Mouse (Mus musculus): Measurements from ENCODE around the gene E2f2.

Gene E2f2

DNA sequence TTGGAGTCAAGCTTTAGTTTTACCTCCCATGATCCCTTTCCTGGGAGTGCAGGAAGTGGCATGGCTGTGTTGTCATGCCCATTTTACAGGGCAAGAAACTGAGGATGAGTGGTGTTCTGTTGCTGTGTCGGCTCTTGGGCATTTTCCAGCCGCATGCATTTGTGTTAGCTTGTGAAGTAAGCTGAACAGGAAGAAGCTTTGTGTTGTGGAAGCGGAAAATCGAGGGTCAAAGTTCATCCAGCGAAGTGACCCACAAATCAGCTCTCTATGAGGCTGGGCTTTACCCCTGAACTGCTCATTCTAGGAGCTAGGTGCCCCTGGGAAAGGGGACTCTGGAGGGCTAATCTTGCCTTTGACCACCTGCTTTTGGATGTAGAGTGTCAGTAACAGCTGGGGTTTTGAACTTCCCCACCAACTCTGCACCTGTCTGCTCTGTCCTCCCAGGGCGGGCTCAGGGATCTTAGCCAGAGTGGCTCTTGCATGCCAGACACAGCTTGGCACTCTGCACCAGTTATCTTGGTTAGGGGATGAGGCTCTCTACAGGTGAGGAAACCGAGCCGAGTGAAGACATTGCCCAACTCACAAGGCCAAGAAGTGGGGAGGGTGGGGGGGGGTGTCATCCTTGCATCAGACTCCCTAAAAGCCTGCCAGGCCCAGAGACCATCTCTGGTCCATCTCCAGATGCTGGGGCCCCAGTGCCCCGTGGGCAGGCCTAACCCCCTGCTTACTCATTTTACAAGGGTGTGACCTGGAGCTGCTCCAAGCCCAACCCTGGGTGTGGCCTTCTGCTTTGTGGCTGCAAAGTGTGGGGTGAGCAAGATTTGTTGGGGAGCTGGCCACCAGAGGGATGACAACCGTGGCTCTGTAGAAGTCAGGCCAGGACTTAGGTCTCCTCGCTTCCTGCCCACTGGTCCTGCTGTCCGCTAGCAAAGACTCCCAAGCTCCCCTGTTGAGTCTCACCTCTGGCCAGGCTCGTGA, 2.3 kb downstream of the E2f2 start:
- DNase-seq (ENCODE audit: low spot score), result no peak

DNA sequence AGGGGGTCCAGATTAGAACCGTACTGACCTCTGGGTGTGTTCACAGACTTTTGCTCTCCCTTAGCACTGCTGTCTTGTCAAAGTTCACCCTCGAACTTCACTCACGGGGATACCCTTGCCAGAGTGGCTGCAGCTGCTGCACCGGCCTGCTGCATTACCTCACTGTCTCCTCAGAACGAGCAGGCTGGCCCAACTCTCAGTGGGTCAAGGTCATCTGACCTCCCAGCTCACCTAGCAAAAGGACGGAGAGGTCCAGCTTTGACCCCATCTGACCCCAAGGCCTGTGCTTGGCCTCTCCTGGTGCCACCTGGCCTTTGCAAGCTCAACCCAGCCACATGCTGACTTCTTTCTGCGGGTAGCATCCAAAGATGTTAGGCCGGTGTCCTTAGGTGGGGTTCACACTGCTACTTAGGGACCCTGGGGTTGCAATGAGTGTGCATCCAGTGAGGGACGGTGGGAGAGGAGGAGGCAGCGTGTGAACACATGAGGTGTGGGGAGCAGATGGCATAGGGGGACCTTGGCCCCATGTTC, 3.9 kb downstream of the E2f2 start:
- DNase-seq (ENCODE audit: low spot score), result no peak

DNA sequence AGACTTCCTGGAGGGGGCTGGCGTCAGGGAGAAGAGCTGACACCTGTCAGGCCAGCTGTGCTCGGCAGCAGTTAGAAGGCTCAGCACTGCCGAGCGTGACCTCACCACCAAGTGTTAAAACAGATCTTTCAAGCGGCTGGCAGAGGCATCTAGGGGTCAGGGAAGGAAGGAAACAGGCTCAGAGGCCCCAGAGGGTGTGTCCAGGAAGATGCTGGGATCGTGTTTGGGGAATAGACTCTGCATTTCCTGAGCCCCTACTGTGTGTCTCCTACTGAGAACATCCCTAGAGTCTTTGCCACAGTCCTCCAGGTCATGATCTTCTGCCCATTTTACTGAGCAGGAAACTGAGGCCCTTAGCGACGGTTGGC, 5.0 kb downstream of the E2f2 start:
- DNase-seq (ENCODE audit: low spot score), result no peak

DNA sequence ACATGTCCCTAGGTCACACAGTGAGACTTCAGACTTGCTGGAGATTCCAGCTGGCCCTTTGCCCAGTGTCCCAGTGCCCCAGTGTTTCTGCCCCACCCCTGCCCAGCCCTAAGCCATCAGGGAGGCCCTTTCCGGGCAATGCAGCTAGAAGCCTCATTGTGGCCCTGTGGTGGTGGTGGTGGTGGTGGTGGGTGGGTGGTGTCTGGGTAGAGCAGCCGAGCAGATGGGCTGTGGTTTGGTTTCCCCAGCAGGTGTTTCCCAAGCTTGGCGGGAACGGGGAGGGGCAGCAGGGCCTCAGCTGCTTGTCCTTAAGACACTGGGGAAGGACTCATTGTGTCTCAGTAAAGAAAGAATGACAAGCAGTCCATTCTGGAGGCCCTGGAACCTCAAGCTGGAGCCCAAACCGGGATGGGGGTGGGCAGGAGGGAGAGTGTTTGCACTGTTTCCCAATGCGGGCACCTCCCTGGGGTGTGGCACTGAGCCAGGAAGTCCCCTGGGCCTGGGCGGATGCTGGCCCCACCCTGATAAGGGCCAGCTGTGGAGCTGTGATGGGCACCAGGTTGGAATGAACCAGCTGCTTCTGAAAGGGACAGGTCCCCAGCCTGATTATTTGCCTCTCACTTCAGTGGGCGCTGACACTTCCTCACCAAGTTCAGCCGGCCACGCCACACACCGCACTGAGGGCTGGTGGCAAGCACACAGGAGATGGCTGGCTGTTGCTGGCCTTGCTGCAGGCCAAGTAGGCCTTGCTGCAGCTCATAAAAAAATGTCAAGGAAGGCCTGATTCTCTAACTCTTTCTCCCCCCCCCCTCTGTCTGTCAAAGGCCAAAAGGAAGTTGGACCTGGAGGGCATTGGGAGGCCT, 5.6 kb downstream of the E2f2 start:
- DNase-seq (ENCODE audit: low spot score), result no peak

DNA sequence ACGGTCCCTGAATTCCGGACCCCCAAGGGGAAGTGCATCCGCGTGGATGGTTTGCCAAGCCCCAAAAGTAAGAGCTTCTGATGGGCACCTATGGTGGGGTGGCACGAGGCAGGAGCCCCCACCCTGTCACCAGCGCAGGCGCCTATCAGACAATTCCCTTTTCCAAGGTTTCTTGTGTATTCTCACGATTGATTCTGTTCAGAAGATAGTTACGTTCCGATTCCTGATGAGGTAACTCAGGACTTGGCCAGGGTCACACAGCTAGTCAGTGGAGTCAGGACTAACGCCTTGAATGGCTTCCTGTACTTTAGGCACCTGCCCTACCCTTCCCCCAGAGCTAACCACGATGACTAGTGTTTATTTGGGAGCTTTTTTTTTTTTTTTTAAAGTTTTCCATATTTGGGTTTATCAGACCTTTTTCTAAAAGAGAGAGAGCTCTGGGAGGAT, 6.3 kb downstream of the E2f2 start:
- DNase-seq (ENCODE audit: low spot score), result no peak

DNA sequence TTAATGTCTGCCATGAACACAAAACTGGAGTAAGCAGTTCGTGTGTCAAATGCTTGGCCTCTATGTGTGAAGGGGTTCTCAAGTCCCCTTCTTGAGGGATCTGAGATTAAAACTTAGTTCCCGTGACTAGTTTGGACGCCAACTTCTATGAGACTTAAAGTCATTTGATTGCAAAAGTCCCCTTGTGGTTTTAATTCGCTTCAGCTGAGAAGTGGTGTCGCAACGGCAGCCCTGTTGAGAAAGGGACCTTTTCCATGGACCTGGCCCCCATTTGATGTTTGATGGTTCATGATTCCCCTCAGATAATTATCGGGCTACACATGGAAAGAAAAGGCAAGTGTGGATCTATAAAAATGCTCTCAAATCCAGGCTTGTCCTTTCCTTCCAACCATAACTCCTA, 7.3 kb downstream of the E2f2 start:
- DNase-seq (ENCODE audit: low spot score), result no peak

DNA sequence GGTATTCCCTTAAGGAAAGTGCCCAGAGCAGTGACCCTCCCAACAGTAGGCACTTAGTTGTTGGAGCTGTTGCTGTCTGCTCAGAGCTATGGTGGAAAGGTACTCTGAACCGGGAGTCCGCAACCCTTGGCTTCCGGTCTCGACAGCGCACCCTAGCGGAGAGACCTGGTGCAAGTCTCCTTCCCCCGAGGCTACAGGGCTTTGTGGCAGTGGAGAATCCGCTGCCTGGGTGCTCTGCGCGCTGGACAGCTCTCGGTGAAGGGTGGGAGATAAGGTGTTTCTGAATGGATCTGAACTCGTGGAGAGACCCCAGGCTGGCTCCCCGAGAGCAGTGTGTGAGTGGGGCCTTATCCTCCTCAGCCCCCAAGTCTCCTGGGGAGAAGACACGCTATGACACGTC, 7.8 kb downstream of the E2f2 start:
- peak; percentile 85 for DNase-seq (ENCODE audit: low spot score)

DNA sequence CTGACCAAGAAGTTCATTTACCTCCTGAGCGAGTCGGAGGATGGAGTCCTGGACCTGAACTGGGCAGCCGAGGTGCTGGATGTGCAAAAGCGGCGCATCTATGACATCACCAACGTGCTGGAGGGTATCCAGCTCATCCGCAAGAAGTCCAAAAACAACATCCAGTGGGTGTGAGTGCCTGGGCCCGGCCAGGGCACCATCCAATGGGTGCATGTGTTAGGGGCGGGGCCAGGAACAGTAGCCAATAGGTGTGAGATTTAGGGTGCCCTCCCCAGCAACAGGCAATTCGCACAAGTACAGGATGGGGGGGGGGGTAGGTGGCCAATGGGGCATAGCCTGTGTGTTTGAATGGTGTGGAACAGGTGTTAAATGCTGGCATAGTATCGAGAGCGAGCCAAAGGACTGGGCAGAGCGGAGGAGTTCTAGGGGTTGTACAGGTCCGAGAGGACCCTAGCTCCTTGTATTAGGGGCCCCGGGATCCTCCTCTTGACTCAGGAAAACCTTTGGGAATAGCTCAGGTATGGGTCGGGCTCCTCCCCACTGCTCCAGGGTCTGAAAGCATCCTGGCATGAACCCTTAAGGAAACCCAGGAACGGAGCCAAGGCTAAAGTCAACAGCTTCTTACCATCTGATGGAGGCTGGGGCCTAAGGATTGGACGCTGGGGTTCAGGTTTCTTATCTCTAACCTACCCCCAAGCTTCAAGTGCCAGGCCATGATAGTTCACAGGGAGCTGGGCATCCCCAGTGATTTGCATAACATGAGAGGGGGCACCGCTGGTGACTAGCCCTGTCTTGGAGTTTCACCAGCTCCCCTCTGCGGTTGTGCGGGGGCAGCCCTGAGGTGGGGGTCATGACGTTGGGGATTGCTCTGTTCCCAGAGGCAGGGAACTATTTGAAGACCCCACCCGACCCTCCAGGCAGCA, 8.5 kb downstream of the E2f2 start:
- DNase-seq (ENCODE audit: low spot score), result peak; percentile 60

DNA sequence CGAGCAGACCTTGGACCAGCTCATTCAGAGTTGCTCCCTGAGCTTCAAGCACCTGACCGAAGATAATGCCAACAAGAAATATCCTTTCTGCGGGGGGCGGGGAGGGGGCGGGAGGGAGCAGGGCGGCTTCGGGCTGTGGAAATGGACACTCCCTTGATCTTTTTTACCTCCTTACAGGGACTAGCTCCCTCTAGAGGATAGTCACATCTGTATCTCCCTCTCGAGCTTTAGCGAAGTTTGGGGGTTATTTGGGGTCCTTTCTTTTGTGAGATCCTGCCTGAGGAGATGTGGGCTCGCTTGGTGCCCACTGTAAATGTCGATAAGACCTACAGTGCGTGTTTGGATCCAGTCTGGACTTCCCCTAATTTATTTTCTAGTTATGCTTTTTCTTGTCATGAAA, 9.2 kb downstream of the E2f2 start:
- no peak for DNase-seq (ENCODE audit: low spot score)

DNA sequence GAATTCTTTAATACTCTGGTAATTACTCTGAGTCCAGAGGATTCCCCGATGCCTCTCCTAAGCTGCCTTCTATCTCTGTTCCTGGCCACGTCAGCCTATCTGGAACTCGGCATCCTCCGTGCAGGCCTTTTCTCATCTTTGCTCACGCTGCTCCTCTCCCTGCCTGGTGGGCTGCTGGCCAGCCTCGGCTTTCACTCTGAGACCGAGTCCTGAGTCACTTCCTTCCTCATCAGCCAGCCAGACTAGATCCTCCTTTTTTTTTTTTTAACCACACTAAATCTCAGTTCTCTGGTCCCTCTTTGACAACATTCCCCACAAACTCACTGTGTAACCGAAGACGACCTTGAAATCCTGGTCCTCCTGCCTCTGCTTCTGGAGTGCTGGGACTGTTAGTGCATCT, 13.2 kb downstream of the E2f2 start:
- DNase-seq (ENCODE audit: low spot score), result peak; percentile 50

DNA sequence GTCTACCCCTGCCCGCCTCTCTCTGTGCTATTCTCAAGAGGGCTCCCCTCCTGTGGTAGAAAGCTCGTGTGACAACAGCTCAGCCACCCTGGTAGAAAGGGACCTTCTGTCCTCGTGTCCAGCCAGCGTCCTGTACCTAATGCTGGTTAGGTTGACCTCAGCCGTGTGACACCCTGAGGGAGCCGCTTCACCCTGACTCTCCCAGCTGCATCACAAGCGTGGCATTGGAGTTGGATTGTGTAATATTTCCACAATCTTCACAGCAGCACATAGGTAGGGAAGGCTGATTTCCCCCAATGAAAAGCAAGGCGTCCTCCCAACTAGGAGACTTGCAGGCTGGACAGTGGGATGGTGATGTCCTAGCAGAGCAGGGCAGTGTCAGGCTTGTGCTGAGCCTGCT, 14.1 kb downstream of the E2f2 start:
- no peak for DNase-seq (ENCODE audit: low spot score)

DNA sequence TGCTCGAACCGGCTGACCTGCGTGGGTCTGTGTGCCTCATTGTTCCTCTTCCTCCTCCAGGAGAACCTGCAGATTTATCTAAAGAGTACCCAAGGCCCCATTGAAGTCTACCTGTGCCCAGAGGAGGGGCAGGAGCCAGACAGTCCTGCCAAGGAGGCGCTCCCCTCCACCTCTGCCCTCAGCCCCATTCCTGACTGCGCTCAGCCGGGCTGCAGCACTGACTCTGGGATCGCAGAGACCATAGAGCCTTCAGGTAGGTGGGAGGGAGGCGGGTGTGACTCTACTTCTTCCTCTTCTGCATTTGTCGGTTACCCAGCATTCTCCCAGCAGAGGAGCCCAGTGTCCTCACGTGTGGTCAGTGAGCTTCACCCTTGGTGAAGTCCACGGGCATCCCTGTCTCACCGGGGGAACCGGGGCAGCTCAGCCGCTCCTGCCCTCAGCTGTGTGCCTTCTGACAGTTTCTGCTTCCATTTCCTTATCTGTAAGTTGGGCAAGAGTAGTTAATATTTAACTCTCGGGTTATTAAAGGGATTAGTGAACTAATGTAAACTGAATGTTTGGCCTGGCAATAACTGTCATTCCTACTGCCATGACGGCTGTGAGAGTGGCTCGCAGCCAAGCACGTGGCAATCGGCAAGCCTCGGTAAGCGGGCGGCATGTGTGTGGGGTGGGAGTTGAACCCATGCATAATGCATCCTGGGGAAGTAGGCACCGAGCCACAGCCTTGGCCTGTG, 14.7 kb downstream of the E2f2 start:
- no peak for DNase-seq (ENCODE audit: low spot score)

DNA sequence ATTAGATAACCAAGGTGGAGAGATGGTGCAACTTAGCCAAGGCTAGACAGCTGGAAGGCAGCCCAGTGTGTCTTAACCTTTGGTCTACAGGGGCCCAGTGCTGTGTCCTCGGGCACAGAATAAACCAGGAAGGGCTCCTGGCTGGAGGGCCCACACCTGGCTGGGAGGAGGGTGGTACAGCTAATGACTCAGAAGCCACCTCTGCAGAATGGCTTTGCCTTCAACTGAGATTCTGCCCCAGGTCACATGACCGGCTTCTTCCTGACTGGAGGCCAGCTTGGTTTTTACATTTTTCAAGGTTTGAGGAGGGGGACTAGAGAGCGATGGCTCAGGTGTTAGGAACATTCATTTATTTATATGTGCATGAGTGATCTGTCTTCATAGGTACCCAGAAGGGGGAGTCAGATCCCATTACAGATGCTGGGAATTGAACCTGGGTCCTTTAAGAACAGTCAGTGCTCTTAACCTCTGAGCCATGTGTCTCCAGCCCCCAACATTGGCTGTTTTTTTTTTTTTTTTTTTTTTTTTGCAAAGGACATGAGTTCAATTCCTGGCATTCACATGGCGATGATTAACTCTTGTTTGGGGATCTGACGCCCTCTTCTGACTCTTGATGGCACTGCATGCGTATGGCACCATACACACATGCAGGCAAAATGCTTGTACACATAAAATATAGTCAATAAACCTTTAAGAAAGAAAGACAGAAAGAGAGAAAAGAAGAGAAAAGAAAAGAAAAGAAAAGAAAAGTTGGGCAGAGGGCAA, 17.0 kb downstream of the E2f2 start:
- no peak for DNase-seq (ENCODE audit: low spot score)

DNA sequence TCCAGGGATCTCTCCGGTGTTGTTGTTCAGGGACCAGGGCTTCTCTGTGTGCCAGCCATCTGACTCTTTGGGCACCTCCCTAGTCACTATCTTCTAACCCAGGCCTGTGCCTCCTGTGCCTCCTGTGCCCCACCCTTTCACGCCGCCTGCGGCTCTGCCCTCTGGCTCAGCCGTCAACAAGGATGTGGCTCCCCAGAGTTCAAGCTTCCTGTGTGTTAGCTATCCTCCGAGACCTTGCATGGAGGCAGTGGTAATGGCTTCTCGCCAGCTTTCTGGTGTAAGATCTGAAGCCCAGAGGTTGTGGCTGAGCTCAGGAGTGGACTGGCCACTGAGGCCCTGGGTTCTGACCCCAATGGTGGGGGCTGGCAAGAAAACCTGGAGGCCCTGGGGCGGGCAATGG, 17.7 kb downstream of the E2f2 start:
- no peak for DNase-seq (ENCODE audit: low spot score)

DNA sequence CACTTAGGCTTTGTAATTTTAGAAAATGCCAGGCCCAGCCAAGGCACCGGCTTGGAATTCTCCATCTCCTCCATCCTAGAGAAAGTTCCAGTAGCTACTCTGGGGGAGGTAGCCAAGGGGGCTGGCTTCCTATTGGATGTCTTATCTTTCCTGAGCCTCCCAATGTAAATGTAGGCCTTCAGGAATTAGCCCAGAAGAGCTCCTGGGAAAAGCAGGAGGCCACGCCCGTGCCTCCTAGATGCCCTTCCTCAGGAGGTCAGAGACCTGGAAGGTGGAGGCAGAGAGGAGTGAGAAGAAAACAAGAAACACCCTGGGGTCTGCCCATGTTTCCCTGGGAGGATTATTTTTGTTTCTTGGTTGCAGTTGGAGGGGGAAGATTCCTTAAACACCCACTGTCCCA, 21.4 kb downstream of the E2f2 start:
- DNase-seq (ENCODE audit: low spot score), result no peak

DNA sequence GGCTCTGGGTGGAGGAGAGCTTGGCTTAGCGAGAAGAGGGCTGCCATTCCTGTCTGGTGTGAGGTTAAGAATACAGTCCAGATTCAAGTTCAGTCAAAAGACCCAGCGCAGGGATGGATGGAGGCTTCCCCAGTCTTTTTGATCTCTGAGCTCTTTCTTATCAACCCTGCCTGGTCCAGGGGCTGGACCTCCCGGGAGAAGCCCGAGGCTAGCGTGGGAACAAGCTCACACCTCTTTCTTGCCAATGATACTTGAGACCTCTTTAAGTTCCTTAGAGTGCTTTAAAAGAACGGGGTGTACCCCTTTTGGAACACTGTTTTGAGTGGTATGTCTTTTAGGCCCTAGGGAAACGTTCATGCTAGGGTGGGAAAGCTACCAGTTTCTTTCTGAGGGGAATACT, 22.8 kb downstream of the E2f2 start:
- DNase-seq (ENCODE audit: low spot score), result no peak

DNA sequence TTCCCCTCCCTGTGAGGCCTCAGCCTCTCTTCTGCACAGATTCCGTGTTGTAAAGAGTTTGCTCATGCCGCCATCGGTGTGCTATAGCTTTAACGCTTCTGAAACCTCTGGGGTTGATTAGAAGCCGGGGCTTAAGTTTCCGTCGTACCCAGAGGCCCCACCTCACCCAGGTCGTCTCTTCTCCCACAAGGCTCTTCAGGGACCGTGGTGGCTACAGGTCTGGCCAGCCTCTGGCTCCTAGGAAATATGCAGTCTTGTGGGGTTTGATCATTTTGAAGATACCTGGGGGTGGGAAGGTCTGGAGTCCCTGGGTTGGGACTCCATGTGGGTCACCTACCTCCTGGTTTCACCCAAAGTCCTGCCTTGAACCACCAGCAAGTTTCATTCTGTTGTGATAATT, 23.4 kb downstream of the E2f2 start:
- no peak for DNase-seq (ENCODE audit: low spot score)

DNA sequence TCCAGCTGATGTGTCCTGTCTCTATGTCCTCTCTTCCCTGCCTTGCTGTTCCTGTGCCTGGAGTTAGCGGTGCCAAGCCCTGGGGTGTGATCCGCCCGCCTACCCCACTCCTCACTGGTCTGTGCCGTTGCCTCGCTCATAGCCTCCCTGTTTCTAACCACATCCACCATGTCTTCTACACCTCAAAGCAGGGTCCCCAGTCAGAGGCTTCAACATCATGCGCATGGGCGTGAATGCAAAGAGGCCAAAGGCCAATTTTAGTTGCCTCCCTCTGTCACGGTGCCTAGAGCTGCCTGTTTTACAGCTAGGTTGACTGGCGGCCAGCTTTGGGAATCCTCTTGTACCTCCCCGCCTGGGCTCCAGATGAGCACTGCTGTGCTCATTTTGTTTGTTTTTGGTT, 24.0 kb downstream of the E2f2 start:
- DNase-seq (ENCODE audit: low spot score), result no peak

DNA sequence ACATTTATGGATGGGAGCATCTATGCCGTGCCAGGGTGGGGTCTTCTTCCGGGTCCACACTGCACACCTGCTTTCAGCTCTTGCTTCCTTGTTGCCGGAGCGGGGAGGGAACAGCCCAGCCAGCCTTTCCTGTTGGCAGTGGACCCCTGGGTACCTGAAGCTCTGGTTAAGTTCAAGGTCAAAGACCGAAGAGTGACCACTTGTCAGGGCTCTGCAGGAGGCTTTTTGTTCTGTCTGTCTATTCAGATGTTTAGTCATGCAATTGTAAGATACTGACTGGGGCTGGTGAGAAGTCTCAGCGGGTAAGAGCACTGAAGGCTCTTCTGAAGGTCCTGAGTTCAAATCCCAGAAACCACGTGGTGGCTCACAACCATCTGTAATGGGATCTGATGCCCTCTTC, 26.7 kb downstream of the E2f2 start:
- no peak for DNase-seq (ENCODE audit: low spot score)

DNA sequence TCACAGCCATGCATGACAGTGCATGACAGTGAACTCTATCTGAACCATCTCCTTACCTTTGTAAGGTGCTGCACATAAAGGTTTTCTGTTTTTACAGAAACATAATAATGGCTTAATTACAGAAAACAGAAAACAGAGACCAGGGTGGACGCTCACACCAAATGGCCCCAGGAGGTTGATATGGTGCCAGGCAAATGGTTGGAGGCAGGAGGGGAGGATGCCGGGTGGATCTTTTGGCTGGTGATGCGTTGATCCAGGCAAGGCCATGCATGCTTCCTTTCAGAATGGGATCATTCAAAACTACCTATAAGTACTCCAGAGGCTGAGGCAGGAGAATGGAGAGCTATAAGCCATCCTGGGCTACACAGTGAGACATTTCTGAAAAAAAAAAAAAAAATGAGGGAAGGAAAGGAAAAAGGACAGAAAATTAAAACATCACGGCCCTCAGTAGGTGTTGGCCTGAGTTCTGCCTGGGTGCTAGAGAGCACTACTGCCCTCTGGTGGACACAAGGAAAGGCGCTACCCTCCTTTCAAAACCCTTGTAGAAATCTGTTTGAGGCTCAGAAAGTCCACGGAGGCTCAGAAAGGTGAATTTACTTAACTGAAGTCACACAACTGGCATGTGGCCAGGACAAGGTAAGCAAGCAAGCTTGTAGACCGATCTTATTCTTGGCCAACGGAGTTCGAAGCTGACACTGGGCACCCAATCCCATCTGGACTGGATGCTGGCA, 27.5 kb downstream of the E2f2 start:
- peak; percentile 52 for DNase-seq (ENCODE audit: low spot score)

All from urinary bladder, postnatal 25 days (tissue).